Mouse (Mus musculus): Measurements from ENCODE around the gene Rnf207. TPM values are rescaled to one million over a fixed set of nuclear protein-coding genes. Genes with fewer than 3 reads are reported as not detected.

Gene Rnf207
- polyA plus RNA-seq, 3 experiments from 2014 or later: not detected

- ATAC-seq: no peak
Measured at GRCm38 (mm10) chr4:152328691-152329090, 9.9 kb upstream of the Rnf207 start.

DNA sequence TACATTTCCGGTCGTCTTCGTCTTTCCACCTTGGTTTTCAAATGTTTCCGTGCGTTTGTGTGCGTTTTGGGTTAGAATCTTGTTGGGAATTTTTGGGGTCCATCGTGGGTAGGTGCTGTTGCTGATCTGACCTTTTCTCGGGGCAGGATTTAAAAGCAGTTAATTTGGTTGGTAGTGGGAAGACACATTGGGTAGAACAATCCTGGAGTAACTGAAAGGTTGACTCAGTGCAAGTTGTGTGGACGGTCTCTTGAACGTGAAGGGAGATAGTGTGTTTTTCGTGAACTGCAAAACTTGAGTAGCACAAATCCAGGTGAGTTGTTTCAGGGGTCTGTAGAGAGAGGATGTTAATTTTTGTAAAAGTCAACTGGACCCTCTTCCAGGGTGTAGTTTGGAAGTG, 7.8 kb upstream of the Rnf207 start:
- no peak for ATAC-seq

DNA sequence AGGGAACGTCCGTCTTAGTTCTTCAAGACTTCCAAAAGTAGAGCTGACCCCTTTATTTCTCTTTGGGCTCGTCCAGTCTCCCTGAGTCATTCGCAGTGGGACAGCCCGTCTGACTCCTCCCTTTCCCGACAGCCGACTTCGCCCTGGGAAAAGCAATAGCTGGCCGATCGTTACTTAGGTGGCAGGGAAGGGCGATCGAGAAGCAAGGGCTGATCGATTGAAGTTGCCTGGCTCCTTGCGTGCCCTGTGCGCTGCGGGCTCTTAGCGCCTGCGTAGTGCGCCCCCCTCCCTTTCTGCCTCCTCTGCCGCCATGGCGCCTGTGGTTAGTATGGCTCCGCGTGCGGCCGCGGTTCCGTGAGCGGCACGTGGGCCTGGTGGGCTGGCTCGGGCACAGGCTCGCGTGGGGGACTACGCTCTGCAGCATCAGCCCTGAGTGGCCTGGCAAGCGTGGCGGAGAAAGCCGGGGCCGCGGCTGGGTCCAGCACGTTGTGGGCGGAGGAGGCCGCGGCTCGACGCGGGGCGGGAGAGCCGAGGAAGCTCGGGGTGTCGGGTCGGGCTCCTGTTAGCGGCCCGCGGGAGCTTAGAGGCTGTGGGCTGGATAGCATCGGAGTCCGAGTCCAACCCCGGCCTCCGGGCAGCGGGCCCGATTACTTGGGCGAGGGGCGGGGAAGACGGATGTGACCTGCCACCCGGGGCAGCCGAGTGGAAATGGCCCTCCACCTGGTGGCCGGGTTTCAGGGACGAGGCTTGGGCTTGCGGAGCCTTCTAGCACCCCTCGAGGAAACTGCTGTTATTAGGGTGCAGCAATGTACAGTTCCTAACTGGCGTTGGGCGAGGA, 7.0 kb upstream of the Rnf207 start, which contains the start of gene Rpl22:
Gene Rpl22 (plus strand): TSS at position 169 of the 838 bp plus-strand sequence.
- ATAC-seq: peak; percentile 99

- no peak for ATAC-seq
Measured at GRCm38 (mm10) chr4:152324641-152325562, 6.1 kb upstream of the Rnf207 start.

- ATAC-seq: no peak
Measured at GRCm38 (mm10) chr4:152321464-152321863, 2.7 kb upstream of the Rnf207 start.

DNA sequence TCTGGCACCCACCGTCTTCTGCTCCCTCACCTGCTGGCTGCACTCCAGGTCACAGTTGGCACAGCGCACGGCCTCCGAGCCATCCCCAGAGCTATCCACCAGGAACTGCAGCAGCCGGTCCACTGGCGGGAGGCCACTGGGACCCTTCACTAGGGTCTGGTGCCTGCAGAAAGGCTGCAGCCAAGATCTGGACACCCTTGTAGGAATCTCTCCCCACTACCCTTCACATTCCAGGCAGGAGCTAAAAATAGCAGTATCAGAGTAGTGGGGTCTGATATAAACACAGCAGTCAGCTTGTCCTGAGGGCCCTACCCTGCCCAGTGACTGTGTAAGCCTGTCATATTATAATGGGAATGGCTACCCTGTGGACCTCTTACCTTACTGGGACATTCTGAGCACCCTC, 1.2 kb downstream of the Rnf207 start:
- no peak for ATAC-seq

GRCm38 (mm10) chr4:152315498-152316213, 3.1 kb downstream of the Rnf207 start:
- ATAC-seq: no peak

- no peak for ATAC-seq
Measured at GRCm38 (mm10) chr4:152313934-152314333, 4.9 kb downstream of the Rnf207 start.

DNA sequence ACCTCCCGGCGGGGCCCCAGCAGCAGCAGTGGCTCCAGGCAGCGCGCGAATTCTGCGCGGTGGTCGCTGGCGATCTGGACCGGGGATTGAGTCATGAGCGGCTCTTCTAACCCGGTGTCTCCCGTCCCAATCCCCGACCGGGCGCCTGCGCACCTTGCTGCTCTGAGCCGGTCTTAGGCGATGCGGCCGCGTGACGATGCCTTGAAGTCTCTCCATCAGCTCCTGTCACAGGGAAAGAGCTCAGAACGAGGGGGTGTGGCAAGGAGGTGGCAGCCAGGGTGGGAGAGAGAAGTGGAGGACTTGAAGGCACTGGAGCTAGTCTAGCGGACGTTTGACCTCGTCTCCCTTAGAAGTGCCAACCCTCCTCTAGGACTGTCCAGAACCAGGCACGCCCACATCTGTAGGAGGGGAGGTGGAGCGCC, 5.6 kb downstream of the Rnf207 start:
- peak; percentile 40 for ATAC-seq

GRCm38 (mm10) chr4:152312186-152312585, 6.6 kb downstream of the Rnf207 start:
- ATAC-seq: no peak

DNA sequence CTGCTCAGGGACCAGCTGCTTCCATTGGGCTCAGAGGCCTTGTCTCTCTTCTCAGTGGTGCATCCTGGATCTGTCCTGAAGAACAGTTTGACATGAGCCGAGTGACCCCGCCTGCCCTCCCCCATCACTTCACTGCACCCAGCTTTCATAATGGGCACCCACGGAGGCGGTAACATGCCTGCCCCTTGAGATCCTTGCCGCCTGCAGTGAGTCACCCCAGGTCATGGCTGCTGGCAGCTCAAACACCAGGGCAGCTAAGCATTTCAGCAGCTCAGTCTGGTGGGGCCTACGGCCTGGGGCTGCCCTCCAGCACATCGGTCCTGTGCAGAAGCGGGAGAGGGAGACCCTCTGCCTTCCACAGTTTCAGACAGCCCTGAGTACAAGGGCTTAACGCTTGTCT, 11.3 kb downstream of the Rnf207 start:
- no peak for ATAC-seq

- ATAC-seq: no peak
Measured at GRCm38 (mm10) chr4:152305991-152306390, 12.8 kb downstream of the Rnf207 start.

GRCm38 (mm10) chr4:152304685-152305084, 14.1 kb downstream of the Rnf207 start:
- ATAC-seq: no peak

DNA sequence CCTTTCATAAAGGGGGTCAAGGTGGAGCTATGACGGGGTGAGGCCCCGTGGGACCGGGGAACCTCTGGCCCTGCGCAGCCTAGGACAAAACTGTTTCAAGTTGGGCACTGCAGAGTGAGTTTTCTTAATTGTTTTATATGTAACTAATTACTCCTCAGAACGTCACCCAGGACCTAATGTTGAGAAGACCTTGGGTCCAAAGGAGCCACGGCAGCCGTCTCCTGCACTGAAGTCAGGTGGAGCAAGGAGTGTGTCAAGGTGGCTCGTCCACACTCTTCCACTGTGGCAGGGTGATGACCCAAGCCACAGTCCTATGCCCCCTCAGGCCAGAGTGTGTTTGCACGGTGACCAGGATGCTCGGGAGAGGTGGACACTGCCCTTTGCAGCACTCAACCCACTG, 15.6 kb downstream of the Rnf207 start:
- no peak for ATAC-seq

GRCm38 (mm10) chr4:152302012-152302411, 16.8 kb downstream of the Rnf207 start:
- ATAC-seq: no peak

DNA sequence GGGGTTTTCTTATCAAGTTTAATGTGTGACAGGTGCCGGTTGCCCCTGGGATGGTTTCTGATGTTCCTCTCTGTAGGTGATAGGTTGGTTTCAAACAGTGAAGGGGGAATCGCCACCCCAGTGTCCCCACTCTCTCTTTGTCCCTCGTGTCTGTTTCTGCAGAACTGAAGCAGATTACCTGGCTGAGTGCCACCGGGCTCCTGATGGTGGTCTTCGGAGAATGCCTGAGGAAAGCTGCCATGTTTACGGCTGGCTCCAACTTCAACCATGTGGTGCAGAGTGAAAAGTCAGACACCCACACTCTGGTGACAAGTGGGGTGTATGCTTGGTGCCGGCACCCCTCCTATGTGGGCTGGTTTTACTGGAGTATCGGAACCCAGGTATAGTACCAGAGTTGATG, 18.4 kb downstream of the Rnf207 start:
- no peak for ATAC-seq

DNA sequence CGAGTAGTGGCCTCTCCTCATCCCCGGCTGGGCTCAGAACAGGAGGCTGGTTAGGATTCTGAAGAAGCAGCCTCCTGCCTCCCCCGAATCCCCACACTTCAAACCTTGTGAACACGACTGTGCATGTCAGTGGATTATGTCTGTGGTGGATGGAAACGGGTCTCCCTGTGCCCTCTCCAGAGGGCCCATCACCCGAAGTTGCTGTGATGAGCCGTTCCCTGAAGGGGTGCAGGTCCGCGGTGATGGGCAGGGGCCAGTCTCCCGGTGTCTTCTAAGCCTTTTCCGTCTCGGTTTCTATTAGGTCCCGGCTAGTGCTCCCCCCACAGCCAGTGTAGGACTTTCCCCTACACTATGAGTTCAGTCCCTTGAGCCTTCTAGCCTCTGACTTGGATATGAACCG, 20.0 kb downstream of the Rnf207 start:
- no peak for ATAC-seq

- peak; percentile 89 for ATAC-seq
Measured at GRCm38 (mm10) chr4:152296874-152297861, 21.6 kb downstream of the Rnf207 start, which contains the start of gene Icmt. Icmt (plus strand) TSS chr4:152297227.

DNA sequence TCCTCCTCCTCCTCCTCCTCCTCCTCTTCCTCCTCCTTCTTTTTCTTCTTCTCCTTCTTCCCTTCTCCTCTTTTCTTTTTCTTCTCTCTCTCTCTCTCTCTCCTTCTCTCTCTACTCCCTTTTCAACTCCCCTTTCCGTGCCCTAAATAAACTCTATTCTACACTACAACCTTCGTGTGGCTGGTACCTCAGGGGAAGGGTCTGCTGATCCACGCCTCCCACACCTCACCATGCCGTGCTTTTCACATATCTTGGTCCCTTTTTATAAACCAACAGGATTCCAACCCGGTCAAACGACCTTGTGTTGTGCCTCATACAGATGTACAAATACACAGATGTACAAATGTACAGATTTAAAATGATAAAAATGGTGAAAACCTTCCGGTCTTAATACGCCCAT, 22.4 kb downstream of the Rnf207 start:
- ATAC-seq: peak; percentile 1

- ATAC-seq: peak; percentile 17
Measured at GRCm38 (mm10) chr4:152295916-152296315, 22.9 kb downstream of the Rnf207 start.

- no peak for ATAC-seq
Measured at GRCm38 (mm10) chr4:152294188-152294929, 24.4 kb downstream of the Rnf207 start.
